Mouse (Mus musculus) midbrain, embryonic 13.5 days (tissue): ENCODE data around the gene 9130019O22Rik. TPM values are rescaled to one million over a fixed set of nuclear protein-coding genes. Genes with fewer than 3 reads are reported as not detected.
"Not testable (repeated sequence)": the region's sequence is repeated elsewhere in the genome, so short reads cannot be mapped to it uniquely, and the experiment has no call there.

Source experiments
- ATAC-seq: fragments of 200-750 bp; cut with Nextera tagmentation; 2 replicates; pipeline ENCODE4 v1.8.0; 2017; ENCODE audit warnings: mild to moderate bottlenecking, moderate TSS enrichment, moderate library complexity
- H3K27ac ChIP-seq: fragments of 300-500 bp; sonication (generic); 2 replicates; pipeline ENCODE4 v1.5.1; 2015; ENCODE audit warnings: inconsistent platforms, mild to moderate bottlenecking, moderate library complexity
- H3K27me3 ChIP-seq: fragments of 300-500 bp; sonication (generic); 2 replicates; pipeline ENCODE4 v1.6.1; 2015; ENCODE audit warnings: mild to moderate bottlenecking, inconsistent platforms
- H3K36me3 ChIP-seq: fragments of 300-500 bp; sonication (generic); 2 replicates; pipeline ENCODE4 v1.6.1; 2015; ENCODE audit warnings: mild to moderate bottlenecking, inconsistent platforms
- H3K4me1 ChIP-seq: fragments of 300-500 bp; sonication (generic); replicated peaks from 2 replicates; pipeline ENCODE4 v1.6.1; 2015; ENCODE audit warnings: inconsistent platforms
- H3K4me2 ChIP-seq: fragments of 300-500 bp; sonication (generic); replicated peaks from 2 replicates; pipeline ENCODE4 v1.6.1; 2015; ENCODE audit warnings: moderate library complexity, mild to moderate bottlenecking, inconsistent platforms
- H3K4me3 ChIP-seq: fragments of 300-500 bp; sonication (generic); replicated peaks from 2 replicates; pipeline ENCODE4 v1.5.1; 2015; ENCODE audit warnings: mild to moderate bottlenecking, inconsistent platforms
- H3K9ac ChIP-seq: fragments of 300-500 bp; sonication (generic); replicated peaks from 2 replicates; pipeline ENCODE4 v1.6.1; 2015; ENCODE audit warnings: mild to moderate bottlenecking, inconsistent platforms
- H3K9me3 ChIP-seq: fragments of 300-500 bp; sonication (generic); 2 replicates; pipeline ENCODE4 v1.6.1; 2016; ENCODE audit warnings: mild to moderate bottlenecking, inconsistent platforms
- WGBS: fragments of 180-500 bp; shearing (Covaris S2); methylation state at CpG from one replicate; pipeline ENCODE4 v1.1.7; 2015; 5-methylcytosine and 5-hydroxymethylcytosine counted together
- polyA plus RNA-seq: library from polyadenylated mRNA; unstranded; fragments of >200 nt; fragmentation: Nextera tagmentation; extraction: Ambion mirVana; gene quantifications from 2 replicates; pipeline ENCODE4 v1.2.1, GENCODE M21; 2015

9130019O22Rik gene
- polyA plus RNA-seq, 1 experiment from 2014 or later = 6.2 TPM

GRCm38 (mm10) chr7:127345512-127346325 is 41.2 kb downstream of the 9130019O22Rik start, which contains the start of gene Zfp768:
TSS of gene Zfp768 (minus strand) at chr7:127345589.
- peak; percentile 93 for ATAC-seq
- Histone ChIP-seq H3K9ac (peak within 1 kb of the TSS; percentile 96), H3K4me3 (peak within 1 kb of the TSS; percentile 88), H3K4me2 (peak within 1 kb of the TSS; percentile 90), H3K9me3 (no peaks in the 10 kb centered on the region), H3K4me1 (peaks cover 20% of the 10 kb centered on the region), H3K27me3 (no peaks in the 10 kb centered on the region), H3K36me3 (peaks cover 29% of the 10 kb centered on the region), H3K27ac (peak within 1 kb of the TSS; percentile 95)
- 0% methylated on average over 50 of the region's 76 CpGs for WGBS

DNA sequence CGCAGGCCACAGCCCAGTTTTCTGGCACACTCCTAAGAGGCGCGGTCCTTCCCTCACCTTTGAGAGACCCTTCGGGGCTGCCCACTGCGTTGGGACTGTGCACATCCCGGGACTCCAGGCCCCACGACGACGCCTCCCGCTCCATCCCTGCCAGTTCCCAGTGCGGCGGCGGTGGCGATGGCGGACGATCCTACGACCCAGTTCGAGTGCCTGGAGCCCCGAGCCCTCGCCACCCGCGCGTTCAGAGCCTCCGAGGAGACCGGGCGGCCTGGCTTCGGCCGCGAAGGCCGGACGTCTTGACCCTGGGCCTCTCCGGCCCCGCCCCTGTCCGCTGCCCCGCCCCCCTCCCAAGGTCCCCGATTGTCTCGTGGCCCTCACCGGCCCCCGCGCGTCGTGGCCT is 41.9 kb downstream of the 9130019O22Rik start:
- H3K36me3 ChIP-seq = peaks cover 29% of the 10 kb centered on the region
- H3K4me3 ChIP-seq = peak overlapping the region; percentile 88
- peaks cover 20% of the 10 kb centered on the region for H3K4me1 ChIP-seq
- H3K27ac ChIP-seq = peak overlapping the region; percentile 95
- H3K9me3 ChIP-seq = no peaks in the 10 kb centered on the region
- WGBS = under 1% methylated on average over 42 of the region's 42 CpGs
- H3K27me3 ChIP-seq = no peaks in the 10 kb centered on the region
- ATAC-seq = peak; percentile 62
- peak overlapping the region; percentile 96 for H3K9ac ChIP-seq
- H3K4me2 ChIP-seq = peak overlapping the region; percentile 90

- Histone ChIP-seq H3K36me3 (peaks cover 29% of the 10 kb centered on the region), H3K9ac (peak overlapping the region; percentile 96), H3K27me3 (no peaks in the 10 kb centered on the region), H3K27ac (no peak overlapping the region), H3K4me2 (peak overlapping the region; percentile 90), H3K4me3 (peak overlapping the region; percentile 88), H3K4me1 (peaks cover 20% of the 10 kb centered on the region), H3K9me3 (no peaks in the 10 kb centered on the region)
- 92% methylated on average over 8 of the region's 8 CpGs for WGBS
- no peak for ATAC-seq
Observed at GRCm38 (mm10) chr7:127344371-127344770, 42.6 kb downstream of the 9130019O22Rik start.

DNA sequence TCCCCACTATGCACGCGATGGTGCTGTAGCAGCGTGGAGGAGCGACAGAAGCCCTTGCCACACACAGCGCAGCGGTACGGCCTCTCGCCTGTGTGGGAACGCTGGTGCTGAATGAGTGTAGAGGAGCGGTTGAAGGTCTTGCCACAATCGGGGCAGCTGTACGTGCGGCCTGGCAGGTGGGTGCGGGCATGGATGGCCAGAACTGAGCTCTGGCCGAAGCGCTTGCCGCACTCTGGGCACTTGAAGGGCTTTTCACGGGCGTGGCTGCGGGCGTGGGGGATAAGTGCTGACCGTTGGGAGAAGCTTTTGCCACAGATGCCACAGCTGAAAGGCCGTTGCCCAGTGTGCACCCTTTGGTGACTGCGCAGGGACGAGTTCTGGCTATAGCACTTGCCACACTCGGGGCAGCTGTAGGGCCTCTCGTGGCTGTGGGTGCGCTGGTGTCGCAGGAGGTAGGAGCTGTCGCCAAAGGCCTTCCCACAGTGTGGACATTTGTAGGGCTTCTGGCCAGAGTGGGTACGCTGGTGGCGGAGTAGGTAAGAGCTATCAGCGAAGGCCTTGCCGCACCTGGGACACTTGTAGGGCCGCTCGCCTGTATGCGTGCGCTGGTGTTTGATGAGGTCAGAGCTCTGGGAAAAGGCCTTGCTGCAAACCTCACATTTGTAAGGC is 43.5 kb downstream of the 9130019O22Rik start:
- Histone ChIP-seq H3K27ac (no peak overlapping the region), H3K27me3 (no peaks in the 10 kb centered on the region), H3K9ac (peak overlapping the region; percentile 32; the same call in 1 of the 2 replicates), H3K4me3 (no peak overlapping the region; the same call in 1 of the 2 replicates), H3K4me2 (no peak overlapping the region), H3K36me3 (peaks cover 29% of the 10 kb centered on the region), H3K4me1 (peaks cover 20% of the 10 kb centered on the region), H3K9me3 (no peaks in the 10 kb centered on the region)
- ATAC-seq = no peak
- 95% methylated on average over 38 of the region's 38 CpGs for WGBS

GRCm38 (mm10) chr7:127342888-127343287 is 44.1 kb downstream of the 9130019O22Rik start:
- 97% methylated on average over 7 of the region's 7 CpGs for WGBS
- Histone ChIP-seq H3K9me3 (no peaks in the 10 kb centered on the region), H3K36me3 (peaks cover 29% of the 10 kb centered on the region), H3K9ac (no peak overlapping the region), H3K27me3 (no peaks in the 10 kb centered on the region), H3K4me1 (peaks cover 20% of the 10 kb centered on the region), H3K4me2 (no peak overlapping the region), H3K27ac (no peak overlapping the region), H3K4me3 (no peak overlapping the region)
- no peak for ATAC-seq

GRCm38 (mm10) chr7:127342332-127342731 is 44.6 kb downstream of the 9130019O22Rik start:
- WGBS = 73% methylated on average over 4 of the region's 4 CpGs
- no peak overlapping the region for H3K27ac ChIP-seq
- peaks cover 29% of the 10 kb centered on the region for H3K36me3 ChIP-seq
- no peaks in the 10 kb centered on the region for H3K9me3 ChIP-seq
- H3K4me1 ChIP-seq = peaks cover 20% of the 10 kb centered on the region
- no peak overlapping the region for H3K4me2 ChIP-seq
- no peak overlapping the region for H3K4me3 ChIP-seq
- ATAC-seq = no peak
- no peak overlapping the region for H3K9ac ChIP-seq
- no peaks in the 10 kb centered on the region for H3K27me3 ChIP-seq

GRCm38 (mm10) chr7:127341861-127342260 is 45.1 kb downstream of the 9130019O22Rik start:
- not testable (repeated sequence) for H3K4me2 ChIP-seq, H3K9ac ChIP-seq, H3K27ac ChIP-seq, ATAC-seq, H3K27me3 ChIP-seq, H3K4me3 ChIP-seq, H3K9me3 ChIP-seq
- Histone ChIP-seq H3K4me1 (peaks cover 18% of the 10 kb centered on the region), H3K36me3 (peaks cover 29% of the 10 kb centered on the region)
- 92% methylated on average over 6 of the region's 6 CpGs for WGBS

DNA sequence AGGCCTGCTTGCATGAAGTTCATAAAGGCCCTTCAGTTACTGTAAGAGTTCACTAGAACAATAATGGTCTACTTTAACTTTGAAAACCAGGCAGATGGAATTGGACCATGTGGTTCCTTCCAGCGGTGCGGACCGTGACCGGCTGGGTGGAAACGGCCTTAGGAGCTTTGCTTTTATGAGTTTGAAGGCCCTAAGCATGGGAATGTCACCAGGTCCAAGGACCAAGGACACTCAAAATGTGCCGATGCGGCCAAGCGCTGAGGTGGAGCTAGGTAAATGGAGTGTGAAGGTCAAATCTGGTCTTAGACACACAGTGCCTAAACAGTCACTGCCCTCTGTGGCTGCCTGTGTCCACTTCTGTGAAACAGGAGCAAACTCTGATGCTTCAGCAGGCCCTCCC is 45.6 kb downstream of the 9130019O22Rik start:
- Histone ChIP-seq H3K4me1 (peaks cover 13% of the 10 kb centered on the region), H3K4me2 (no peak overlapping the region), H3K4me3 (no peak overlapping the region), H3K36me3 (peaks cover 29% of the 10 kb centered on the region), H3K27me3 (no peaks in the 10 kb centered on the region), H3K27ac (no peak overlapping the region), H3K9me3 (no peaks in the 10 kb centered on the region), H3K9ac (no peak overlapping the region)
- 95% methylated on average over 8 of the region's 8 CpGs for WGBS
- ATAC-seq = no peak

- no peak overlapping the region for H3K27ac ChIP-seq
- no peak for ATAC-seq
- no peaks in the 10 kb centered on the region for H3K27me3 ChIP-seq
- no peak overlapping the region for H3K4me2 ChIP-seq
- WGBS = 88% methylated on average over 4 of the region's 4 CpGs
- H3K4me1 ChIP-seq = no peaks in the 10 kb centered on the region
- H3K9ac ChIP-seq = no peak overlapping the region
- peaks cover 14% of the 10 kb centered on the region for H3K36me3 ChIP-seq
- no peak overlapping the region for H3K4me3 ChIP-seq
- H3K9me3 ChIP-seq = no peaks in the 10 kb centered on the region
Observed at GRCm38 (mm10) chr7:127337636-127338035, 49.3 kb downstream of the 9130019O22Rik start.

GRCm38 (mm10) chr7:127335604-127336003 is 51.4 kb downstream of the 9130019O22Rik start:
- H3K4me3 ChIP-seq = no peak overlapping the region
- H3K27me3 ChIP-seq = no peaks in the 10 kb centered on the region
- no peak overlapping the region for H3K4me2 ChIP-seq
- ATAC-seq = no peak
- H3K4me1 ChIP-seq = no peaks in the 10 kb centered on the region
- no peak overlapping the region for H3K27ac ChIP-seq
- H3K9me3 ChIP-seq = no peaks in the 10 kb centered on the region
- no peaks in the 10 kb centered on the region for H3K36me3 ChIP-seq
- WGBS = 93% methylated on average over 4 of the region's 4 CpGs
- no peak overlapping the region for H3K9ac ChIP-seq

DNA sequence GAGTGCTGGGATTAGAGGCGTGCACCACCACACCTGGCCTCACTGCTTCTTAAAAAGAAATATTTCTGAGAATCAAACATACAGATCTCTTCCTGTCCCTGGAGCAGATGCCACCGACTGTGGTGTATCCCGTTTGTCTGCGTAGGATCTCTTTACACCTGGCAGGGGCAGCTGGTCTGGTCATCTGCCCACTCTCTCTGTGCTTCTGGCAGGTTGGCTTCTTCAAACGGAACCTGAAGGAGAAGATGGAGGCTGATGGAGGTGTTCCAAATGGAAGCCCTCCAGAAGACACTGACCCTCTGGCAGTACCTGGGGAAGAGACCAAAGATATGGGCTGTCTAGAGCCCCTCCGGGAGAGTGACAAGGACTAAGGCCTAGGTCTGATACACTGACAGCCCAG is 53.7 kb downstream of the 9130019O22Rik start:
- no peak overlapping the region for H3K9ac ChIP-seq
- H3K27me3 ChIP-seq = no peaks in the 10 kb centered on the region
- H3K27ac ChIP-seq = no peak overlapping the region
- no peaks in the 10 kb centered on the region for H3K4me1 ChIP-seq
- no peaks in the 10 kb centered on the region for H3K9me3 ChIP-seq
- ATAC-seq = no peak
- 89% methylated on average over 6 of the region's 6 CpGs for WGBS
- H3K4me2 ChIP-seq = no peak overlapping the region
- no peaks in the 10 kb centered on the region for H3K36me3 ChIP-seq
- no peak overlapping the region for H3K4me3 ChIP-seq
